Mouse (Mus musculus): ENCODE results near the gene Phf19. TPM values are rescaled to one million over a fixed set of nuclear protein-coding genes. Genes with fewer than 3 reads are reported as not detected.

The Phf19 gene
- polyA plus RNA-seq, 1 experiment from 2014 or later = 1.3 TPM

GRCm38 (mm10) chr2:34960466-34960865, 46.6 kb upstream of the Phf19 start:
- peak; percentile 55 for ATAC-seq
- WGBS = 50% methylated on average over 3 of the region's 5 CpGs
- Histone ChIP-seq H3K36me3 (ENCODE audit: insufficient read depth, low read length) (no peaks in the 10 kb centered on the region), H3K27ac (ENCODE audit: low read length) (peak overlapping the region; percentile 87), H3K4me3 (ENCODE audit: low read depth, low read length) (peak overlapping the region; percentile 37), H3K9me3 (ENCODE audit: low read length) (no peaks in the 10 kb centered on the region), H3K27me3 (replicated peaks; ENCODE audit: insufficient read depth, low read length) (no peaks in the 10 kb centered on the region), H3K9ac (replicated peaks; ENCODE audit: low read depth) (0 out of 2 replicates have a peak overlapping the region, but pooled peaks have one; percentile 44), H3K4me1 (ENCODE audit: insufficient read depth, low read depth, low read length) (no peaks in the 10 kb centered on the region; the same call in 1 of the 2 replicates), H3K4me2 (replicated peaks; ENCODE audit: low read depth, low read length) (peak overlapping the region; percentile 71)
- DNase-seq (ENCODE audit: low spot score) = peak; percentile 70
- no peak for TF ChIP-seq EP300 (IDR thresholded peaks at IDR 0.05)
- TF ChIP-seq CTCF (IDR thresholded peaks at IDR 0.05) = no peak

GRCm38 (mm10) chr2:34958582-34958981, 44.8 kb upstream of the Phf19 start:
- ATAC-seq = no peak
- 81% methylated on average over 7 of the region's 7 CpGs for WGBS
- Histone ChIP-seq H3K27me3 (replicated peaks; ENCODE audit: insufficient read depth, low read length) (no peaks in the 10 kb centered on the region), H3K4me3 (ENCODE audit: low read depth, low read length) (no peak overlapping the region), H3K27ac (ENCODE audit: low read length) (no peak overlapping the region), H3K36me3 (ENCODE audit: insufficient read depth, low read length) (no peaks in the 10 kb centered on the region), H3K9ac (replicated peaks; ENCODE audit: low read depth) (no peak overlapping the region), H3K4me2 (replicated peaks; ENCODE audit: low read depth, low read length) (no peak overlapping the region), H3K4me1 (ENCODE audit: insufficient read depth, low read depth, low read length) (no peaks in the 10 kb centered on the region; the same call in 1 of the 2 replicates), H3K9me3 (ENCODE audit: low read length) (no peaks in the 10 kb centered on the region)
- DNase-seq (ENCODE audit: low spot score) = no peak
- TF ChIP-seq CTCF (IDR thresholded peaks at IDR 0.05) (no peak), EP300 (IDR thresholded peaks at IDR 0.05) (no peak)

- Histone ChIP-seq H3K9me3 (ENCODE audit: low read length) (no peaks in the 10 kb centered on the region), H3K9ac (replicated peaks; ENCODE audit: low read depth) (no peak overlapping the region), H3K36me3 (ENCODE audit: insufficient read depth, low read length) (no peaks in the 10 kb centered on the region), H3K27ac (ENCODE audit: low read length) (no peak overlapping the region), H3K27me3 (replicated peaks; ENCODE audit: insufficient read depth, low read length) (no peaks in the 10 kb centered on the region), H3K4me1 (ENCODE audit: insufficient read depth, low read depth, low read length) (no peaks in the 10 kb centered on the region; the same call in 1 of the 2 replicates), H3K4me3 (ENCODE audit: low read depth, low read length) (no peak overlapping the region), H3K4me2 (replicated peaks; ENCODE audit: low read depth, low read length) (no peak overlapping the region)
- 72% methylated on average over 7 of the region's 7 CpGs for WGBS
- ATAC-seq (no peak), DNase-seq (ENCODE audit: low spot score) (no peak)
- no peak for TF ChIP-seq EP300 (IDR thresholded peaks at IDR 0.05)
- no peak for TF ChIP-seq CTCF (IDR thresholded peaks at IDR 0.05)
These were observed 44.2 kb upstream of the Phf19 start for GRCm38 (mm10) chr2:34958036-34958435.

GRCm38 (mm10) chr2:34957405-34957804, 43.6 kb upstream of the Phf19 start:
- ATAC-seq (no peak), DNase-seq (ENCODE audit: low spot score) (no peak)
- no peaks in the 10 kb centered on the region; the same call in 1 of the 2 replicates for H3K4me1 ChIP-seq (ENCODE audit: insufficient read depth, low read depth, low read length)
- H3K9me3 ChIP-seq (ENCODE audit: low read length) = no peaks in the 10 kb centered on the region
- no peak overlapping the region for H3K4me2 ChIP-seq (replicated peaks; ENCODE audit: low read depth, low read length)
- H3K36me3 ChIP-seq (ENCODE audit: insufficient read depth, low read length) = no peaks in the 10 kb centered on the region
- H3K27ac ChIP-seq (ENCODE audit: low read length) = no peak overlapping the region
- no peak overlapping the region for H3K4me3 ChIP-seq (ENCODE audit: low read depth, low read length)
- H3K27me3 ChIP-seq (replicated peaks; ENCODE audit: insufficient read depth, low read length) = no peaks in the 10 kb centered on the region
- no peak overlapping the region for H3K9ac ChIP-seq (replicated peaks; ENCODE audit: low read depth)
- whole genome bisulfite sequencing = 71% methylated on average over 1 of the region's 1 CpGs
- no peak for TF ChIP-seq CTCF (IDR thresholded peaks at IDR 0.05)
- no peak for TF ChIP-seq EP300 (IDR thresholded peaks at IDR 0.05)

GRCm38 (mm10) chr2:34956941-34957340, 43.1 kb upstream of the Phf19 start:
- 57% methylated on average over 5 of the region's 5 CpGs for WGBS
- no peaks in the 10 kb centered on the region; the same call in 1 of the 2 replicates for H3K4me1 ChIP-seq (ENCODE audit: insufficient read depth, low read depth, low read length)

GRCm38 (mm10) chr2:34954344-34954743, 40.5 kb upstream of the Phf19 start:
- DNase-seq (ENCODE audit: low spot score) (no peak), ATAC-seq (no peak)
- Histone ChIP-seq H3K36me3 (ENCODE audit: insufficient read depth, low read length) (no peaks in the 10 kb centered on the region), H3K4me2 (replicated peaks; ENCODE audit: low read depth, low read length) (no peak overlapping the region), H3K27ac (ENCODE audit: low read length) (no peak overlapping the region), H3K9ac (replicated peaks; ENCODE audit: low read depth) (no peak overlapping the region), H3K27me3 (replicated peaks; ENCODE audit: insufficient read depth, low read length) (no peaks in the 10 kb centered on the region), H3K4me3 (ENCODE audit: low read depth, low read length) (no peak overlapping the region), H3K4me1 (ENCODE audit: insufficient read depth, low read depth, low read length) (no peaks in the 10 kb centered on the region), H3K9me3 (ENCODE audit: low read length) (no peaks in the 10 kb centered on the region)
- no peak for TF ChIP-seq EP300 (IDR thresholded peaks at IDR 0.05)
- TF ChIP-seq CTCF (IDR thresholded peaks at IDR 0.05) = no peak

More at GRCm38 (mm10) chr2:34956941-34957340, 43.1 kb upstream of the Phf19 start:
- ATAC-seq (no peak), DNase-seq (ENCODE audit: low spot score) (no peak)
- H3K9me3 ChIP-seq (ENCODE audit: low read length) = no peaks in the 10 kb centered on the region
- H3K9ac ChIP-seq (replicated peaks; ENCODE audit: low read depth) = no peak overlapping the region
- no peaks in the 10 kb centered on the region for H3K36me3 ChIP-seq (ENCODE audit: insufficient read depth, low read length)
- TF ChIP-seq EP300 (IDR thresholded peaks at IDR 0.05) (no peak), CTCF (IDR thresholded peaks at IDR 0.05) (no peak)
- no peak overlapping the region for H3K4me3 ChIP-seq (ENCODE audit: low read depth, low read length)
- H3K4me2 ChIP-seq (replicated peaks; ENCODE audit: low read depth, low read length) = no peak overlapping the region
- no peaks in the 10 kb centered on the region for H3K27me3 ChIP-seq (replicated peaks; ENCODE audit: insufficient read depth, low read length)
- H3K27ac ChIP-seq (ENCODE audit: low read length) = no peak overlapping the region
